Mouse (Mus musculus) gastrocnemius, postnatal 36 days (tissue): ENCODE results near the gene Rpl18a. TPM values are rescaled to one million over a fixed set of nuclear protein-coding genes. Genes with fewer than 3 reads are reported as not detected.

ENCODE experiments used
- DNase-seq, 2 experiments: peaks; one replicate each; pipeline ENCODE4 v3.0.0; 2022
- intact Hi-C: fragments of 180-260 bp; cut with DNase I; formaldehyde crosslinking; loops from one replicate; pipeline ENCODE4 v1.15.1; 2025
- long read RNA-seq, 2 experiments: library from polyadenylated mRNA; stranded (forward); transcript quantifications; one replicate each; pipeline ENCODE4 v2.0.0; 2021
- total RNA-seq, 2 experiments: library from RNA; stranded (reverse); gene quantifications; 2 replicates each; pipeline ENCODE4 v1.2.3; 2021

Rpl18a gene
- 100 to 1,000 TPM; 802 to 969 TPM for total RNA-seq
- long read RNA-seq, experiment 1, transcript Rpl18a-201 (5 exons, 1,260 nt): major isoform, 427 of 5,617 reads
- long read RNA-seq, experiment 1, partial matches to known transcripts: 5,175 of 5,617 reads
- long read RNA-seq, experiment 1, other reads (novel, unspliced or antisense): 14 of 5,617 reads
- long read RNA-seq, experiment 2, transcript Rpl18a-201 (5 exons, 1,260 nt): major isoform, 624 of 8,696 reads
- long read RNA-seq, experiment 2, partial matches to known transcripts: 8,054 of 8,696 reads
- long read RNA-seq, experiment 2, other reads (novel, unspliced or antisense): 13 of 8,696 reads

DNA sequence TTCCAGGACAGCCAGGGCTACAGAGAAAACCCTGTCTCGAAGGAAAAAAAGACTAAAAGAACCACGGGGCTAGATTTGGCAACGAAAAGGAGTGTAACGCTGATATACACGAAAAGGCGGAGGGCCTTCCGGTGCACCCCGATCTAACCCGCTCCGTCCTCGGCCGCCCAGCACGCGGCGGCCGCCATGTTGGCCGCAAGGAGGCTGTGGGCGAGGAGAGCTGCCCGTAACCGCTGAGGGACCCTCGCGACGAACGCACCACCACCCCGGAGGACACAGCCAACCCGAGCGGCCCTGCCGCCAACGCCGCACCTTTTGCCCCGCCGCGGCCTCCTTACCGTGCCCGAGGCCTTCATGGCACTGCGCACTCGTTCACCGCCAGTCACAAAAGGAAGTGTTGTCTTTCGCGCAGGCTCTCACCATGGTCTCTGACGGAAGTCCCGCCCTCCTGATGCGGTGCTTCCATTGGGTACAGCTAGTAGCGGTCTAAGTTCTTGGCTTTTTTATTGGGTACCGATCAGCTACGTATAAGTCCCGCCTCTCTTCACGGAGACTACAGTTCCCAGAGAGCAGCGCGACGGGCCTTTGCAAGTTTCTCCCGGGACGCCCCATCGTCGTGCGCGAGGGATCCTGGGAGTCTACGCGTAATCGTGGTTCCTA, at the start of gene Rpl18a:
Gene Rpl18a, minus strand, starts transcription at position 392 of the 660 bp plus-strand sequence.
- DNase-seq: peak; percentile 90 to 92
- intact Hi-C loops: loop anchor here (10.0 kb wide), 1 partner anchor 308 kb away; no protein-coding TSS in a partner anchor

DNA sequence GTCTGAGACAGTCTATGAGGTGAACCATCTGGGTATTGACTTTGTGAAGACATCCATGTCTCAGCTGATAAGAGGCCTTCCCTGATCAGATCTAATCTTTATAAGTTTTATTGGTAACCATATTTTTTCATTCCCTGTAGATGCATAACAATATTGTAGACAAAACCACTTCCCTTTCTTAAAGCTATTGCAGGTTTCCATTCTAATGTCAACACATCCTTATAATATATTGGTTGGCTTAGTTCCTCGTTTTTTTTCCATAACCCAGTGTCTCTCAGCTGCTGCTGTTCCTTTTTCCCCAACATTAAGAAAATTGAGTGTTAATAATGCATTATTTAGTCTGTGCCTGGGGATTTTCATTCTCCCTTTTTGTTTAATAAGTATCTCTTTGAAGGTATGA, 46.0 kb upstream of the Rpl18a start:
- intact Hi-C loops: no loop called here
- no peak for DNase-seq

DNA sequence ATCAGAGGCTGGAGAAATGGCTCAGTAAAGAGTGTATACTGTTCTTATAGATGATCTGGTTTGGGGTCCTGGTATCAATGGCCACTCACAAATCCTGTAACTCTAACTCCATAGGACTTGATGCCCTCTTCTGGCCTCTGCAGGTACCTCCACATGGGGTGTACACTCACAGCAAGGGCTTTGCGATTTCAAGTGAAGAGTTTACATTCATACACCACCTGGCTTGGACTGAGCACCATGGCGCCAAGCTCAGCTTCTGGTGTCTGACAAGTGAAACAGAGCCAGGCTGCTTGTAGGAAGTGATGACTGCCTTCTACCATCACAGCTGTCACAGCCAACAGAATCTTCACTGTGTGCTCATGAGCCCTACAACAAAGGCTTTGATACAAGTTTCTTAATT, 44.3 kb upstream of the Rpl18a start:
- DNase-seq: no peak
- intact Hi-C loops: no loop called here

- intact Hi-C loops: no loop called here
- DNase-seq: no peak
Observed at GRCm38 (mm10) chr8:70937200-70937599, 40.0 kb upstream of the Rpl18a start.

GRCm38 (mm10) chr8:70934786-70935185, 37.6 kb upstream of the Rpl18a start:
- intact Hi-C loops: no loop called here
- DNase-seq: no peak

DNA sequence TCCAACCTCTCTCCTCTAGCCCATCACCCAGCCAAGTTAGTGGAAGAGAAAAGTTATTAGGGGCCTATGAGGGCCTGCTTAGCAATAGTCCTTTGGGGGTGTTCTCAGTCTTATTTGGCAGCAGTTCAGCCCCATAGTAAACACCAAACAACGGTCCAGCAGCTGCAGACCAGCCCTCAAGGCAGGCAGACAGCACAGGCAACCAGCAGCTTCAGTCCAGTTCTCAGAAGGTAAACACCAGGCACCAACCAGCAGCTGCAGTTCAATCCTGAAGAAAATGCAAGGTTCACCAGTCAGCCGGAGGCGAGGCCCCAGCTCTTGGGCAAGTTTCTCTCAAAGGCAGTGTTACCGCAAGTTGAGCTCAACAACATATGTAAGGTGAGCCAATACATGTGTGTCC, 35.8 kb upstream of the Rpl18a start:
- no peak for DNase-seq
- intact Hi-C loops: no loop called here

GRCm38 (mm10) chr8:70931731-70932130, 34.5 kb upstream of the Rpl18a start:
- no peak for DNase-seq
- intact Hi-C loops: no loop called here

DNA sequence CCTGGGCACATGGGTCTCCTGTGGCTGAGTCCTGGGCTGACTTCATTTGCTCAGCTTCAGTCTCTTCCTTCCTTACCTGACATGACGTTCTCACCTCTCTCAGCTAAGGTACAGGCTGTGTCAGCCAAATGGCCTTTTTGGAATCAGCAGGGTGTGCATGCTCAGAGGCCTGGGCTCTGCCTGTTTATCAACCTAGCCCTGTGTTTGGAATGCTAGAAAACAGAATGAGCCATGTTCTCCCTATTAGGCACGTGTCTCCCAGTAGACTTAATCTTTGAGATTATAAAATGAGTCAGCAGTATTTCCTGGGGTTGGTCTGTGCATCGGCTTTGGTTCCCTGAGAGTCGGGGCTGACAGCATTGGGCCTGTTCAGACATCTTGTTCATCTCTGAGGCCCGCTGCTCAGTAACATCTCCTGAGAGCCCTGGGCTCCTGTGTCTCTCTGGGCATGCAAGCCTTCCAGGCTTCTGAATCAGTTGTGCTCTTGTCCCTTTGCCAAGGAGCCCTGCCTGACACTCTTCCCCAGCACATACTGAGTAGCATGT, 31.6 kb upstream of the Rpl18a start:
- DNase-seq: no peak
- intact Hi-C loops: no loop called here

- no peak for DNase-seq
Observed at GRCm38 (mm10) chr8:70928096-70928495, 30.9 kb upstream of the Rpl18a start.

DNA sequence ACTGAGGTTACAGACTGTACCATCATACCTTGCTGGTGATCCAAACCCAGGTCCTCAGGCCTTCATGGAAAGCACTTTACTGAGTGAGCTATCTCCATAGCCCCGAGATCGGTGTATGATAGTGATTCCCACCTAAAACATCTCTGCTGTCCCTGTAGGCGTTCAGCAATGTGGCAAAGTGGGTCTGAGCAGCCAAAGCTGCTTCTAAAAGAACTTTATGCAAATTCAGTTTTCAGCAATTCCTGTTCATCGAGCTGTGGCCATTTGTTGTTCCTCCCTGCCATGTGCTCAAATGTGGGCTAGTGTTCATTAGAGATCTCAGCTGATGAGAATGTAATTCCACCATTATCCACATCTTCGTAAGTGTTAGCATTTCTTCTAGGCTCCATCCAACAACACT, 29.2 kb upstream of the Rpl18a start:
- no peak for DNase-seq
- intact Hi-C loops: no loop called here

More at GRCm38 (mm10) chr8:70928096-70928495, 30.9 kb upstream of the Rpl18a start:
- intact Hi-C loops: no loop called here

DNA sequence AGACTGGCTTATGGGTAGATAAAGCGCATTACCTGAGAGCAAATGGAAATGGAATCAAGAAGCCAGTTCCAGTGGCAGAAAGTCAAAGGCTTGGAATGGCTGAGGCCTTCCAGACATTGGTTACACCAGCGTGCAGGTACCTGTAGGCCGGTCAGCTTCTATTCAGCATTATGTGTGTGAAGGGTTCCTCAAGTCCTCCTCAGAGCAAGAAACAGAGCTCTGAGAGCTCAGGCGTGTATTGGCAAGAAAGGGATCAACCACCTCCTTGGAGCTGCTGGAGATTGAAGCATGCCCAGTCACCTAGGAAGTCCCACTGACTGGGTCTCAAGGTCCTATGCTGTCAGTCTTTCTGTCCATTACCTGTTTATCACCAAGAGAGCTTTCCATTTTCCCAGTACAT, 28.5 kb upstream of the Rpl18a start:
- intact Hi-C loops: no loop called here
- DNase-seq: no peak

GRCm38 (mm10) chr8:70924151-70924550, 26.9 kb upstream of the Rpl18a start:
- intact Hi-C loops: no loop called here
- no peak for DNase-seq

DNA sequence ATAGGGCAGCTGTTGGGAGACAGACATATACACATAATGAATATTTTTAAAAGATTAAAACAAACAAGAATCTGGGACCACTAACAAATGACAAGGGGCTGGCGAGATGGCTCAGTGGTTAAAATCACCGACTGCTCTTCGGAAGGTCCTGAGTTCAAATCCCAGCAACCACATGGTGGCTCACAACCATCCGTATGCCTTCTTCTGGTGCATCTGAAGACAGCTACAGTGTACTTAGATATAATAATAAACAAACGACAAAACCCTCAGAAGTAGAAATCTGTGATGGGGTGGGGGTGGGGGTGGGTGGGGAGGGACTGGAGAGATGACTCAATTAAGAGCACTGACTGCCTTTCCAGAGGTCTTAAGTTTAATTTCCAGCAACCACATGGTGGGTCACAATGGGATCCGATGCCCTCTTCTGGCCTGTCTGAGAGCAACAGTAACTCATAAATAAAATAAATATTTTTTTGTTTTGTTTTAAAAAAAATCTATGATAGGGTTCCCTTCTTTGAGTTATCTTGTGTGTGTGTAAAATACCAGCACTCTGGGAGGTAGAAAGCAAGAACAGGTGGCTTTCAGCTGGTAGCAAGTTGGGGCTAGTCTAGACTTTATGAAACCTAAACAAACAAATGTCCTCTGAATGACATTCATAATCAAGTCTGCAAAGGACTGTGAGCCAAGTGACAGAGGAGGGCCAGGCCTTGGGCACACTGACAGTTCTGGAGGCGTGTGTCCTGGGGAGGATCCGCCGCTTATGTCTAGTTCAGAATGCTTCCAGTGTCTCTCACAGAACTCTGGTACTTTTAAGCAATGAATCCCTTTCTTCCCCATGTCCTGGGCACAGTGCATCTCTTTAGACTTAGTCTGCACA, 23.1 kb upstream of the Rpl18a start:
- no peak for DNase-seq
- intact Hi-C loops: no loop called here

GRCm38 (mm10) chr8:70914704-70915103, 17.5 kb upstream of the Rpl18a start:
- DNase-seq: no peak
- intact Hi-C loops: no loop called here

GRCm38 (mm10) chr8:70913523-70913922, 16.3 kb upstream of the Rpl18a start:
- DNase-seq: no peak
- intact Hi-C loops: no loop called here

DNA sequence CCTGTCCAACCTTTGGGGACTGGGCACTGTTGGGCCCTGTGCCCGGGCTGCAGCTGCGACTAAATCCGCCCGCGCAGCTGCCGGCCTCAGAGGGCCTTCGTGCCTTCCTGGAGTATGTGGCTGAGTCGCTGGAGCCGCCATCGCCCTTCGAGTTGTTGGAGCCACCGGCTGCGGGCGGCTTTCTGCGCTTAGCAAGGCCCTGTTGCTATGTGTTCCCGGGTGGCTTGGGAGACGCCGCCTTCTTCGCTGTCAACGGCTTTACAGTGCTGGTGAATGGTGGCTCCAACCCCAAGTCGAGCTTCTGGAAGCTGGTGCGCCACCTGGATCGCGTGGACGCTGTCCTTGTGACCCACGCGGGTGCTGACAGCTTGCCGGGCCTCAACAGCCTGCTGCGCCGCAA, 15.7 kb upstream of the Rpl18a start:
- DNase-seq: no peak
- intact Hi-C loops: no loop called here

- no peak for DNase-seq
- intact Hi-C loops: no loop called here
Observed at GRCm38 (mm10) chr8:70911596-70911995, 14.4 kb upstream of the Rpl18a start.

DNA sequence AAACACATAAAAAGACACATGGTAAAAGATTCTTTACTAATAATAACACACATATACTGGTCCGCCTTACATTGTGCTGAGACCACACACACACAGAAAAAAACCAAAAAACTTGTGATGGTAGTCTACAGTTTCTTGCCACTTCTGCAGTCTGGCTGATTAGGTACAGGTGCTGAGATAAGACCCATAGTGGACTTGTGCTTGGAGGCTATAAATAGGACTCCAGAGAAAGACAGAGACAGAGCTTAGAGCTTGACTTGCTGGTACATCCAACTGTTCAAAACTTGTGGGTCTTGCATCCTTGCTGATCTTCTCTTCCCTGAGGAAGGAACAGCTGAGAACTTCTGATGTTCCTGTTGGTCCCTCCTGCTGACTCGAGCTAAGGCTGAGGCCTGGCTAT, 10.3 kb upstream of the Rpl18a start:
- intact Hi-C loops: no loop called here
- DNase-seq: no peak

DNA sequence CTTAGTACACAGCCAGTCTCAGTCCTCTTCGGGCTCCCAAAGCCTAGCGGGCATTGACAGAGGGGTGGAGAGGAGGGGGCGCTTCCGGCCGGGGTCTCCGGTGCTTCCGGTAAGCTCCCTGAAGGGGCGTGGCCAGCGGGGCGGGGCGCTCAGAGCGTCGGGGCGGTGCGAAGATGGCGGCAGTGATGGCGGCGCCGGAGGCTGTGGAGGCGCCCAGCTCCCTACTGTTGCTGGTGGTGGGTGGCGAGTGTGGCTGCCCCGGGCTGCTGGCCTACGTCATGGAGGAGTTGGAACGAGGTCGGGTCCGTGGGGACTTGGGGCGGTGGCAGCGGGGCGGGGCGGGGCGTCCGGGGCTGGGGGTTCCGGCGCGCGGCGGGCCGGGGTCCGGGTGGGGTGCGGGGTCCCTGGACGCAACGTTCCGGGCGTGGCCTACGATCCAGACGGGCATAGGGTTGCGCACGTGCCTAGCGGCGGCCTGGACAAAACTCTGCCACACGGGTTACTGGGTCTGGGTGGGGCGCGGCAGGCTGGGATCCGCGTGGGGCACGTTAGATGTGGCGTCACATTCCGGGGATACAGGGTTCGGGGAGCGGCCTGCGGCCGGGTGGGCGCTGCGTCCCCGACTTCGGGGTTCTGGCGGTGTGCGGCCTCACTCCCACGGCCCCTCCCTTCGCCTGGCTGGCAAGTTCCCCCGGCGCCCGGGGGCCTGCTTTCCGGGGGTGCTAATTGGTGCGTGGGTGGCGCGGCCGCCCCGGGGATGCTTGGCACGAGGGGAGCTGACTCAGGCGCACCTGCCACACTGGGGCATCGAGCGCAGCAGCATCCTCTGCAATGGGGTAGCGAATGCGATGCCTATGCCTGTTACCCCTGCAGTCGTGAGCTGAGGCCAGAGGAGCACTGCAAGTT, 8.9 kb upstream of the Rpl18a start, which contains the start of gene Map1s:
Gene Map1s, plus strand, starts transcription at position 102 of the 906 bp plus-strand sequence.
- DNase-seq: peak; percentile 48 to 52
- intact Hi-C loops: no loop called here

DNA sequence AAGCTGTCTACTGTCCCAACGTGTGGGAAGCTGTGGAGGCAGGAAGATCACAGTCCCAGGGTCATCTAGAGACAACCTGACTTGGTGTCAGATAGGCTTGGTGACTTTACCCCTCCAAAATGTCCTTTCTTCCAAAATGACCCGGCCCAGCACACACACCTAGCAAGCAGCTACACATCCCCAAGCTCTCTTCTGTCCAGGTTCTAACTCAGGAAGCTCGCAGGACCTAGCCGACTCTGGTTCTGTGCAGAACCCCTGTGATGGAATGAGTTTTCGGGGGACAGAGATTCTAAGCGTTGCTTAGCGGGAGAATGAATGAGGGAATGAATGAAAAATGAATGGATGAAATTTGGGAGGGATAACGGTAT, 8.2 kb upstream of the Rpl18a start:
- DNase-seq: no peak
- intact Hi-C loops: no loop called here
